Mouse (Mus musculus) heart, adult 11 months (tissue): ENCODE measurements around the gene Lcn9.

Experiments
- DNase-seq: peaks from one replicate; pipeline ENCODE4 v3.0.0; 2022

The Lcn9 gene

DNA sequence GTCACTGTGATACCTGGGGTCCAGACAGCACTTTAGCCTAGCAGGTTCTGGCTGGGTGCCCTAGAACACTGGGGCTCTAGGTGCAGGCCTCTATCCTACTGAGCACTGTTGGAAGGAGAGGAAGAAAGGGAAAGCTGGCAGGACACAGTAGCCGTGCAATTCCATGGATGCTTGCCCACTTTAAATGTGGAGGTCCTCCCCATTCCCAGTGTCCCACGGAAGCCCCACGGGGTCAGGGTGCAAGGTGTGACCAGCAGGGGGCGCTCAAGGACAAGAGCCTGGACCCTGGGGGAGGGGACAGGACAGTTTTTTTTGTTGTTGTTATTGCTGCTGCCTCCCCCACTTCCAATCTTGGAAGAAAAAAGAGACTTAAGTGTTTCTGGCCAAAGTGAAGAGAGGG, 27.4 kb downstream of the Lcn9 start:
- DNase-seq = no peak

- peak; percentile 98 for DNase-seq
These were observed 29.7 kb downstream of the Lcn9 start for GRCm38 (mm10) chr2:25852626-25853025.

- no peak for DNase-seq
These were observed 31.0 kb downstream of the Lcn9 start for GRCm38 (mm10) chr2:25853998-25854397.

DNA sequence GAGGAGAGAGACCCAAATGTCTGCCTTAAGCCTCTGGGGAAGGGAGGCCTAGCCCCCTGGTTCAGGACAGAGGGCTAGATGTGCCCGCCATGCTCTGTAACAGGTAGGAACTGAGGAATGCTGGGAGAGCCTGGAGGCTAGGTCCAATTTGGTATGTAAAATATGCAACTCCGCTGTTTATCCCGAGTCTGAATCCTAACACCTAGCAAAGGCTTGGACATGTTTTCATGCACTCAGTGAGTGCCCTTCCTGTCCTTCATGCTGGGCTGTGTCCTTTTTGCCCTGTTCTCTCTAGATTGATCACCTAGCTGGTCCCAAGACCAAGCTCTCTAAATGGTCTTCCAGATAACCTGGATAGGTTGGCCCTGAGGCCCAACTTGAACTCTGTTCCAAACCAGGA, 36.9 kb downstream of the Lcn9 start:
- DNase-seq = no peak

- DNase-seq = no peak
These were observed 39.1 kb downstream of the Lcn9 start for GRCm38 (mm10) chr2:25862038-25862437.

GRCm38 (mm10) chr2:25862696-25863270, 39.8 kb downstream of the Lcn9 start:
- no peak for DNase-seq

DNA sequence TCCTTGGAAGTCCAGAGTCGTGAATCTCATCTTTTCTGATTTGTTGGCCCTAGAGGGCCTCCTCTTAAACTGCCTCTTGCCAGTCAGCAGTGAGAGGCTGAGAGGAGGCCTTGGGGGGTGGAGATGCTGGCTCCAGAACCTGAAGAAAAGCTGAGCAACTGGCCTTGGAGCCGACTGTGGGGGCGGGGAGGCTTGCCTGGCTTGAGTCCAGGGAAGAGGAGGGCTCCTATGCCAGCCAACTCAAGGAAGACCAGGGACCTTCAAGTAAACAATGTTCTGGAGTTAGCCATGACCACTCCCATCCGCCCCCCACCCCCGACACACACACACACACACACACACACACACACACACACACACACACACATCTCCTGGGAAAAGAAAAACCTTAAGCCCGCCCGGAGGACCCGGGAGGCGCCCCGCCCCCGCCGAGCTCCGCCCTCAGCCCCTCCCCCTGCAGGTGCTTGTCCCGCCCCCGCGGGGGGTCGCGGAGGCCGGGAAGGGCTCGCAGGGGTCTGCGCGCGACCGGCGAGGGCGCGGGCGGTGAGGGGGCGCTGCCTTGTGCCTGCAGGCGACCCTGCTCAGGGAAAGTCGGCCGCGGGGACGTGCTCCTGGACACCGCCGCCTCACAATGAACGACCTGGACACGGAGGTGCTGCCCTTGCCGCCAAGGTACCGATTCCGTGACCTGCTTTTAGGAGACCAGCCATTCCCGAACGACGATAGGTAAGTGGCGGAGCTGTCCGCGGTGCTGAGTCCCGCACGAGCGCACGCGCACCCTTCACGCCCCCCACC, 40.6 kb downstream of the Lcn9 start, which contains the start of gene Kcnt1:
Kcnt1 (plus strand) TSS at position 398 of the 795 bp plus-strand sequence.
- DNase-seq = no peak

DNA sequence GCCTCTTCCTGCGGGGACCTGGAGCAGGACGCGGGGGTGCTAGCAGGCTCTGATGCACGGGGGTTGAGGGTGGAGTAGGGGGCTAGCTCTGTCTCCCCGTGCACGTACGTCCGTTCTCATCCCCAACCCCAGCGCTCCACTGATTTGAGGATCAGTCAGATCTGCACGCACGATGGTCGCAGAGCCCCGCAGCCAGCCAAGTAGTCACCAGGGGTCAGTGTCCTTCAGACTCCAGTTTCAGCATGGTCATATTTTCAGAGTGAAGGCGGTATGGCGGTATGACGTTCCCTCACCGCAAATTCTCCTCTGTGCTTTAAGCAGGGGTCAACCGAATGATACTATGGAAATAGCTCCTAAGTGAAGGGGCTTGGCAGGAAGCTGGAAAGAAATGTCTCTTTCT, 41.3 kb downstream of the Lcn9 start:
- DNase-seq = no peak

DNA sequence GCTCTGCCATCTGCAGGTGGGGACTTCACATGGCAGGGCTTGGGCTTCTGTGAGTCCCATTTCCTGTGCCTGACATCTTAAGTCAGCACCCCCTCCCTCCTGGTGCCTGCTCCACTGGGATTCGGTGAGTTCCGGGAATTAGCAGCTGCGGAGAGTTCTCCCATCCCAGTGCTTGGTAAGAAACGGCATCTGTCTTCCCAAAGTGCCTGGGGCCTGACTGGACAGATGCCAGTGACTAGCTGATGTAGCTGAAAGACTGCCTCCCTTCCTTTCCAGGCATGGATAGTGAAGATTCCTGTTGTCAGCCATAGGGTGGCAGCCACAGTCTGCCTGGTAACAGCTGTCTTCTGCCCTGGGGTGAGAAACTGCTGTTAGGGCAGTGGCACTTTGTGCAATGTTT, 42.5 kb downstream of the Lcn9 start:
- DNase-seq = no peak

DNA sequence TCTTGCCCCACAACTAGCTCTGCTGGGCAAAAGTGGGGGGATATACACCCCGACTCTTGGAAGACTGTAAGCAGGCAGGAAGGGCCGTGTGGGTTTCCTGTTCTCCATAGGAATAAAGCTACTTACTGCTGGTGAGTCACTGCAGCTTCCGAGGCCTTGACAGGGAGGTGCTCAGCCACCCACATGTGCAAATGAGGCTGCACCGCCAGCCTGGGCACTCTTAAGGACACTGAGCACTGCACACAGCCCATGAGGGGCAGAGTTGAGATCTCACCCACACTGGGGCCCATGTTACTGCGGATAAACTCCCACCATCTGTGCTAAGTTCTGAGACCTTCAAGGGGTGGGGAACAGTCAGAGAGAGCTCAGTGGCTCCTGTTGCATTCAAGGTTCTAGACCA, 43.7 kb downstream of the Lcn9 start:
- no peak for DNase-seq
